Mouse (Mus musculus): ENCODE measurements around the gene Anapc15.
A peak's percentile ranks its signal among the peaks of the same experiment; 100 is the strongest.

The Anapc15 gene

GRCm38 (mm10) chr7:101851689-101852088 is 11.8 kb upstream of the Anapc15 start:
- DNase-seq, result no peak

GRCm38 (mm10) chr7:101852846-101853245 is 10.7 kb upstream of the Anapc15 start:
- DNase-seq, result no peak

- no peak for DNase-seq
These were observed 9.7 kb upstream of the Anapc15 start for GRCm38 (mm10) chr7:101853816-101854215.

GRCm38 (mm10) chr7:101857094-101857493 is 6.4 kb upstream of the Anapc15 start, which contains the start of gene Folr2:
Gene Folr2, minus strand, starts transcription at chr7:101857194.
- DNase-seq, result no peak

GRCm38 (mm10) chr7:101858362-101858761 is 5.2 kb upstream of the Anapc15 start:
- DNase-seq, result no peak

GRCm38 (mm10) chr7:101860978-101861377 is 2.5 kb upstream of the Anapc15 start:
- DNase-seq, result no peak

- DNase-seq, result no peak
These were observed 1.2 kb upstream of the Anapc15 start for GRCm38 (mm10) chr7:101862291-101862690.

GRCm38 (mm10) chr7:101866491-101867265 is 3.2 kb downstream of the Anapc15 start:
- no peak for DNase-seq

GRCm38 (mm10) chr7:101867482-101867881 is 4.0 kb downstream of the Anapc15 start:
- no peak for DNase-seq

GRCm38 (mm10) chr7:101868241-101869162 is 5.0 kb downstream of the Anapc15 start:
- no peak for DNase-seq

GRCm38 (mm10) chr7:101869163-101869500 is 5.6 kb downstream of the Anapc15 start:
- DNase-seq, result no peak

- DNase-seq, result no peak
These were observed 7.1 kb downstream of the Anapc15 start, which contains the start of gene Folr1 for GRCm38 (mm10) chr7:101870629-101871028. Gene Folr1, minus strand, starts transcription at chr7:101870788.

- DNase-seq, result no peak
These were observed 7.8 kb downstream of the Anapc15 start for GRCm38 (mm10) chr7:101871296-101871695.

- no peak for DNase-seq
These were observed 12.5 kb downstream of the Anapc15 start for GRCm38 (mm10) chr7:101875978-101876377.

- DNase-seq, result no peak
These were observed 17.3 kb downstream of the Anapc15 start for GRCm38 (mm10) chr7:101880855-101881254.

GRCm38 (mm10) chr7:101882413-101883154 is 19.1 kb downstream of the Anapc15 start:
- DNase-seq, result no peak

- DNase-seq, result no peak
These were observed 20.6 kb downstream of the Anapc15 start for GRCm38 (mm10) chr7:101884160-101884559.

- no peak for DNase-seq
These were observed 22.8 kb downstream of the Anapc15 start for GRCm38 (mm10) chr7:101886274-101886673.

GRCm38 (mm10) chr7:101888460-101888859 is 24.9 kb downstream of the Anapc15 start:
- DNase-seq, result no peak

GRCm38 (mm10) chr7:101895695-101896094 is 32.2 kb downstream of the Anapc15 start:
- DNase-seq, result no peak

GRCm38 (mm10) chr7:101896104-101897066 is 32.9 kb downstream of the Anapc15 start:
- peak; percentile 99 for DNase-seq

Measured in right cerebral cortex, adult 18-20 months (tissue).